Mouse (Mus musculus): ENCODE measurements around the gene Traf7. TPM values are rescaled to one million over a fixed set of nuclear protein-coding genes. Genes with fewer than 3 reads are reported as not detected.

Traf7 gene
- polyA plus RNA-seq, 1 experiment from 2014 or later = 65.8 TPM

- ATAC-seq (ENCODE audit: low FRiP score) (no peak), DNase-seq (ENCODE audit: low spot score) (no peak)
- no peaks in the 10 kb centered on the region for H3K9me3 ChIP-seq (ENCODE audit: control insufficient read depth, low read length)
- no peaks in the 10 kb centered on the region for H3K27me3 ChIP-seq (ENCODE audit: control insufficient read depth, insufficient read depth, low read length)
- H3K27ac ChIP-seq (ENCODE audit: low read depth, low read length) = no peak overlapping the region
- WGBS = 44% methylated on average over 3 of the region's 3 CpGs
- peaks cover 4% of the 10 kb centered on the region for H3K4me1 ChIP-seq (replicated peaks; ENCODE audit: control insufficient read depth, insufficient read depth, low read length)
- no peak overlapping the region for H3K4me2 ChIP-seq (replicated peaks; ENCODE audit: low read depth, low read length)
- H3K9ac ChIP-seq (ENCODE audit: low read depth, low read length) = no peak overlapping the region
- H3K36me3 ChIP-seq (ENCODE audit: control insufficient read depth, insufficient read depth, low read length) = peaks cover 6% of the 10 kb centered on the region; the same call in 1 of the 2 replicates
- H3K4me3 ChIP-seq (ENCODE audit: low read depth, low read length) = no peak overlapping the region
These were observed 47.4 kb downstream of the Traf7 start for GRCm38 (mm10) chr17:24480201-24480826.

DNA sequence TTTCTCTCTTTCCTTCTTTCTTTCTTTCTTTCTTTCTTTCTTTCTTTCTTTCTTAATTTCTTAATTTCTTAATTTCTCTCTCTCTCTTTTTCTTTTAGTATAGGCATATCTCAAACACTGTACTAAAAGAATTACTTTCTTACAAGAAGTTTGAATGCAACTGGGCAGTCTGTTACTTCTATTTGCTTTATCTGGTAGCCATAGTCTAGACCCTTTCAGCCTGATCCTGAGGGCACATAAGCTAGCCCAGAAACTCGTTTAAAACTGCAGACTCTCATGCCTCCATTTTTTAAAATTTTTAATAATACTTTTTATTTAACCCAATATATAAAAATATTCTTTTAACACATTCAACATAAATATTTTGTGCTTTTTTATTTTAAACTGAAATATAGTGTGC lies 48.3 kb downstream of the Traf7 start:
- DNase-seq (ENCODE audit: low spot score) (no peak), ATAC-seq (ENCODE audit: low FRiP score) (no peak)
- Histone ChIP-seq H3K27me3 (ENCODE audit: control insufficient read depth, insufficient read depth, low read length) (no peaks in the 10 kb centered on the region), H3K36me3 (ENCODE audit: control insufficient read depth, insufficient read depth, low read length) (peaks cover 6% of the 10 kb centered on the region; the same call in 1 of the 2 replicates), H3K4me3 (ENCODE audit: low read depth, low read length) (no peak overlapping the region), H3K9me3 (ENCODE audit: control insufficient read depth, low read length) (no peaks in the 10 kb centered on the region), H3K9ac (ENCODE audit: low read depth, low read length) (no peak overlapping the region), H3K27ac (ENCODE audit: low read depth, low read length) (no peak overlapping the region), H3K4me1 (replicated peaks; ENCODE audit: control insufficient read depth, insufficient read depth, low read length) (0 out of 2 replicates have a peak, but pooled peaks cover 2% of the 10 kb centered on the region), H3K4me2 (replicated peaks; ENCODE audit: low read depth, low read length) (peak overlapping the region; percentile 40)
- 25% methylated on average over 1 of the region's 1 CpGs for WGBS

- peak within 1 kb of the TSS; percentile 81 for H3K9ac ChIP-seq (ENCODE audit: low read depth, low read length)
- under 1% methylated on average over 48 of the region's 48 CpGs for WGBS
- no peaks in the 10 kb centered on the region for H3K9me3 ChIP-seq (ENCODE audit: control insufficient read depth, low read length)
- peak within 1 kb of the TSS; percentile 95 for H3K27ac ChIP-seq (ENCODE audit: low read depth, low read length)
- H3K4me1 ChIP-seq (replicated peaks; ENCODE audit: control insufficient read depth, insufficient read depth, low read length) = 0 out of 2 replicates have a peak, but pooled peaks cover 4% of the 10 kb centered on the region
- peaks cover 6% of the 10 kb centered on the region; the same call in 1 of the 2 replicates for H3K36me3 ChIP-seq (ENCODE audit: control insufficient read depth, insufficient read depth, low read length)
- ATAC-seq (ENCODE audit: low FRiP score) (peak; percentile 93), DNase-seq (ENCODE audit: low spot score) (peak; percentile 98)
- H3K4me3 ChIP-seq (ENCODE audit: low read depth, low read length) = peak within 1 kb of the TSS; percentile 80
- H3K27me3 ChIP-seq (ENCODE audit: control insufficient read depth, insufficient read depth, low read length) = no peaks in the 10 kb centered on the region
- peak within 1 kb of the TSS; percentile 40 for H3K4me2 ChIP-seq (replicated peaks; ENCODE audit: low read depth, low read length)
These were observed 48.9 kb downstream of the Traf7 start, which contains the start of gene Mlst8 for GRCm38 (mm10) chr17:24478663-24479380. Gene Mlst8 (minus strand): TSS chr17:24479078.

DNA sequence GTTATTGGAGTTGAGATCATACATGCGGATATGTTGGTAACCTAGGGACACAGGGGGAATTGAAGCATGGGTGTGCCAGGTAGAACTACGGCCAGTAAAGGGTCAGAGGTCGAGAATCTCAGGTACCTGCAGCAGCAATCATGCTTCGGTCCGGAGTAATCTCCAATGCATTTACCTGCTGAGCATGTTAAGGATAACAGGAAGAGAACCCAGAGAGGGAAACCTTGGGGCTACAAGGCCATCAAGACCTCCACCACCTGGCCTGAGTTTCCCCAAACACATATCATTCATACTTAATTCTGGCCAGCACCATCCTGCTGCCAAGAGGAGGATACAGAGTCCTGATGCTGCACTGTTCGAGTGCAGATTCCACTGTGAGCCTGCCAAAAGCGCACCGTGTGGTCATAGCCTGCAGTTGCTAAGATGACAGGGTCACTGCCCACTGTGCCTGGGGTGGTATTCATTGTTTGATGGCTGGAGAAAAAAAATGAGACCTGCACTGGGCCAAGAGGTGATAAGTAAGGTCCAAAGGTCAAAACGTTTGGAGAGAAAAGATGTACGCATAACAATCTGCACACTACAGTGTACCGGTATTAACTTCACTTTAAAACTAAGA lies 49.6 kb downstream of the Traf7 start:
- H3K27me3 ChIP-seq (ENCODE audit: control insufficient read depth, insufficient read depth, low read length) = no peaks in the 10 kb centered on the region
- no peak for DNase-seq (ENCODE audit: low spot score)
- 56% methylated on average over 11 of the region's 11 CpGs for WGBS
- H3K9me3 ChIP-seq (ENCODE audit: control insufficient read depth, low read length) = no peaks in the 10 kb centered on the region
- H3K4me3 ChIP-seq (ENCODE audit: low read depth, low read length) = peak overlapping the region; percentile 80
- H3K36me3 ChIP-seq (ENCODE audit: control insufficient read depth, insufficient read depth, low read length) = peaks cover 6% of the 10 kb centered on the region; the same call in 1 of the 2 replicates
- H3K9ac ChIP-seq (ENCODE audit: low read depth, low read length) = peak overlapping the region; percentile 81
- peak; percentile 41 for ATAC-seq (ENCODE audit: low FRiP score)
- H3K27ac ChIP-seq (ENCODE audit: low read depth, low read length) = no peak overlapping the region
- H3K4me2 ChIP-seq (replicated peaks; ENCODE audit: low read depth, low read length) = peak overlapping the region; percentile 40
- H3K4me1 ChIP-seq (replicated peaks; ENCODE audit: control insufficient read depth, insufficient read depth, low read length) = 0 out of 2 replicates have a peak, but pooled peaks cover 4% of the 10 kb centered on the region

GRCm38 (mm10) chr17:24477053-24477984 lies 50.4 kb downstream of the Traf7 start:
- H3K9ac ChIP-seq (ENCODE audit: low read depth, low read length) = peak overlapping the region; percentile 81; the same call in 1 of the 2 replicates
- 93% methylated on average over 20 of the region's 20 CpGs for WGBS
- peaks cover 5% of the 10 kb centered on the region for H3K4me1 ChIP-seq (replicated peaks; ENCODE audit: control insufficient read depth, insufficient read depth, low read length)
- no peak for ATAC-seq (ENCODE audit: low FRiP score)
- no peak overlapping the region for H3K4me3 ChIP-seq (ENCODE audit: low read depth, low read length)
- H3K4me2 ChIP-seq (replicated peaks; ENCODE audit: low read depth, low read length) = peak overlapping the region; percentile 40; the same call in 1 of the 2 replicates
- no peak overlapping the region for H3K27ac ChIP-seq (ENCODE audit: low read depth, low read length)
- H3K36me3 ChIP-seq (ENCODE audit: control insufficient read depth, insufficient read depth, low read length) = peaks cover 6% of the 10 kb centered on the region; the same call in 1 of the 2 replicates
- H3K27me3 ChIP-seq (ENCODE audit: control insufficient read depth, insufficient read depth, low read length) = no peaks in the 10 kb centered on the region
- no peak for DNase-seq (ENCODE audit: low spot score)
- H3K9me3 ChIP-seq (ENCODE audit: control insufficient read depth, low read length) = no peaks in the 10 kb centered on the region

GRCm38 (mm10) chr17:24476022-24476776 lies 51.5 kb downstream of the Traf7 start:
- DNase-seq (ENCODE audit: low spot score) (no peak), ATAC-seq (ENCODE audit: low FRiP score) (no peak)
- WGBS = 91% methylated on average over 10 of the region's 10 CpGs
- H3K4me1 ChIP-seq (replicated peaks; ENCODE audit: control insufficient read depth, insufficient read depth, low read length) = peaks cover 12% of the 10 kb centered on the region
- peaks cover 6% of the 10 kb centered on the region; the same call in 1 of the 2 replicates for H3K36me3 ChIP-seq (ENCODE audit: control insufficient read depth, insufficient read depth, low read length)
- H3K4me2 ChIP-seq (replicated peaks; ENCODE audit: low read depth, low read length) = no peak overlapping the region
- no peak overlapping the region for H3K27ac ChIP-seq (ENCODE audit: low read depth, low read length)
- no peaks in the 10 kb centered on the region for H3K27me3 ChIP-seq (ENCODE audit: control insufficient read depth, insufficient read depth, low read length)
- H3K9ac ChIP-seq (ENCODE audit: low read depth, low read length) = no peak overlapping the region
- H3K9me3 ChIP-seq (ENCODE audit: control insufficient read depth, low read length) = no peaks in the 10 kb centered on the region
- no peak overlapping the region for H3K4me3 ChIP-seq (ENCODE audit: low read depth, low read length)

DNA sequence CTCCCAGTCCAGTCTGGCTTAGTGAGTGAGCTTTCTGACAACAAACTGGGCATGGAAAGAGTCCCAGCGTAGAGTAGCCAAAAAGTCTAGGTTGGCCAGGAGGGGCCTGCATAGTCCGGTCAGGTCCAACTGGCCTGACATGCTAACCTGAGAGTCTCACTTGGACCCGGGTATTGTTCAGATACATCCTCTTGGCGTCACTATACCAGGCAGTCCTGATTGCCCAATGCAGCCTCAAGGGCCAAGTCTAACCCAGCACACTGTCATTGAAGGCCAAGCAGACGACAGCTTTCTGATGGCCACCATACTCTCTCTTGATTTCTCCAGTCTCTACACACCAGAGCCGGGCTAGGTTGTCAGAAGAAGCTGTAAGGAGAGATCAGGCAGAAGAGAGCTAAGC lies 52.2 kb downstream of the Traf7 start:
- Histone ChIP-seq H3K27ac (ENCODE audit: low read depth, low read length) (no peak overlapping the region), H3K27me3 (ENCODE audit: control insufficient read depth, insufficient read depth, low read length) (no peaks in the 10 kb centered on the region), H3K9ac (ENCODE audit: low read depth, low read length) (no peak overlapping the region), H3K4me1 (replicated peaks; ENCODE audit: control insufficient read depth, insufficient read depth, low read length) (peaks cover 12% of the 10 kb centered on the region), H3K4me3 (ENCODE audit: low read depth, low read length) (no peak overlapping the region), H3K9me3 (ENCODE audit: control insufficient read depth, low read length) (no peaks in the 10 kb centered on the region), H3K36me3 (ENCODE audit: control insufficient read depth, insufficient read depth, low read length) (peaks cover 6% of the 10 kb centered on the region; the same call in 1 of the 2 replicates), H3K4me2 (replicated peaks; ENCODE audit: low read depth, low read length) (no peak overlapping the region)
- ATAC-seq (ENCODE audit: low FRiP score) (no peak), DNase-seq (ENCODE audit: low spot score) (no peak)
- 94% methylated on average over 6 of the region's 6 CpGs for WGBS

Measured in hindbrain, embryonic 11.5 days (tissue).